ENCODE assay signal across 9 mouse cellular contexts in the genomic region with DNA sequence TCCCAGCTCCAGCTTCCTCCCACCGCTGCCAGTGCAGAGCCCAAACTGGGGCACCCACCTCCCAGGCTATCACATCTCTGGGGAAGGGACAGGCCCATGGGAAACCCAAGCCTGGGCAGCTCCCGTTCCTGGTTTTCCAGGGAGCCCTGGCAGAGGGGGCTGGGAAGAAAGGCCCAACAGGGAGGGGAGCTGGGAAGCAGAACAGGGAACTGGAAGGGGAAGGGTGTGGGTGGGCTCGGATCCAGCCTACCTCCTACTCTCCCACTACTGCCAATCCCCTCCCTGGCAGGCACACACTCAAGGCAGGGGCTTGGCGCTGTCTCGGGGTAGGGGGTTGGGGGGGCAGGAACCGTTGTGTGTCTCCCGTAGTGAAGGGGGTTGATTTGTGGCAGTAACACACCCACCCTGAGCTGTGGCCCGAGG. TPM values are rescaled to one million over a fixed set of nuclear protein-coding genes. Genes with fewer than 3 reads are reported as not detected.
DNase-seq lines count a peak whose midpoint lies in the region; ATAC-seq and TF ChIP-seq lines count a peak whose summit lies in the region.
"Had no signal": no experiment of that assay in that cellular context is flagged by ENCODE, and none has a peak within 500 bp of the region (broad histone marks: within the 10 kb centered on the region; RNA-seq: fewer than 3 reads in every experiment).

No protein-coding gene starts in this region.

- H3K27me3 ChIP-seq in E14TG2a.4 (ENCODE audit: insufficient read depth, low read length): peaks cover 26% of the 10 kb centered on the region
- H3K27me3 ChIP-seq in intestine, embryonic 14.5 days (replicated peaks; ENCODE audit: control insufficient read depth, insufficient read depth, low read length): no peaks in the 10 kb centered on the region

- TF ChIP-seq CTCF in E14TG2a.4 (conservative IDR thresholded peaks at IDR 0.05; ENCODE audit: low read length): no peak
- TF ChIP-seq CTCF in left cerebral cortex, adult 2 months (IDR thresholded peaks at IDR 0.05): no peak

- peak; percentile 48 for DNase-seq in embryo, embryonic 11 days
- peak; percentile 74 for DNase-seq in intestine, embryonic 14.5 days (ENCODE audit: low spot score)
- DNase-seq in left cerebral cortex, adult 2 months (ENCODE audit: extremely low spot score in 1 of 2, low spot score in 2 of 2): peak; percentile 69 to 71
- DNase-seq in lung, postnatal 14 days: peak; percentile 78
- peak; percentile 80 for DNase-seq in right cerebral cortex, adult 18-20 months
- DNase-seq in adipocyte (ENCODE audit: low spot score): no peak

- peak overlapping the region; percentile 30 for H3K9ac ChIP-seq in intestine, embryonic 14.5 days (ENCODE audit: low read length)

- intact Hi-C loops in left cerebral cortex, adult 2 months (cut with DNase I): loop anchor here (2.0 kb wide), 2 partner anchors 27 to 51 kb away; a partner anchor contains a TSS

- 0 out of 2 replicates have a peak, but pooled peaks cover 6% of the 10 kb centered on the region for H3K36me3 ChIP-seq in E14TG2a.4 (ENCODE audit: insufficient read depth, low read length)
- peaks cover 38% of the 10 kb centered on the region for H3K36me3 ChIP-seq in intestine, embryonic 14.5 days (ENCODE audit: control insufficient read depth, insufficient read depth, low read length)
- H3K36me3 ChIP-seq: G1E had no signal

- peak; percentile 36 for ATAC-seq in granulocyte monocyte progenitor cell, adult 5-6 weeks (replicated peaks; ENCODE audit: poor library complexity, severe bottlenecking)
- ATAC-seq in intestine, embryonic 14.5 days (replicated peaks; ENCODE audit: low FRiP score, low TSS enrichment, low read depth): peak; percentile 54

- H3K27ac ChIP-seq in intestine, embryonic 14.5 days (ENCODE audit: low read depth): peak overlapping the region; percentile 58
- H3K27ac ChIP-seq in left cerebral cortex, adult 2 months: peak overlapping the region; percentile 62

- peak overlapping the region; percentile 37; the same call in 1 of the 2 replicates for H3K4me3 ChIP-seq in E14TG2a.4 (replicated peaks; ENCODE audit: low read length)
- H3K4me3 ChIP-seq in intestine, embryonic 14.5 days (ENCODE audit: low read depth, low read length): peak overlapping the region; percentile 11; the same call in 1 of the 2 replicates
- H3K4me3 ChIP-seq in left cerebral cortex, adult 2 months: peak overlapping the region; percentile 26; the same call in 1 of the 2 replicates

- peak overlapping the region; percentile 48 for H3K4me2 ChIP-seq in intestine, embryonic 14.5 days (ENCODE audit: low read length)

- H3K9me3 ChIP-seq in E14TG2a.4 (ENCODE audit: low read length): no peaks in the 10 kb centered on the region
- no peaks in the 10 kb centered on the region for H3K9me3 ChIP-seq in intestine, embryonic 14.5 days (ENCODE audit: control insufficient read depth, low read length)
- H3K9me3 ChIP-seq: G1E had no signal

- peaks cover 36% of the 10 kb centered on the region for H3K4me1 ChIP-seq in E14TG2a.4 (replicated peaks; ENCODE audit: low read depth, low read length)
- H3K4me1 ChIP-seq in intestine, embryonic 14.5 days (replicated peaks; ENCODE audit: control insufficient read depth, insufficient read depth, low read length): peaks cover 37% of the 10 kb centered on the region

- WGBS in intestine, embryonic 14.5 days: 4% methylated on average over 8 of the region's 8 CpGs

RNA-seq across cellular contexts. Expression of a gene that starts 28.1 kb away (rescaled TPM):
- total RNA-seq in granulocyte monocyte progenitor cell, adult 5-6 weeks (2014; fragmentation: Nextera tagmentation): 20.2 and 33.6 TPM in 2 replicates
- total RNA-seq in granulocyte monocyte progenitor cell, adult 5-6 weeks (2017): 21.7 and 22.9 TPM in 2 replicates
- 63.4 and 69.3 TPM in 2 replicates for polyA plus RNA-seq in intestine, embryonic 14.5 days (2014; fragmentation: Nextera tagmentation; extraction: Ambion mirVana)
- 100 to 1,000 TPM in 1 of 2 experiments, 10 to 100 TPM in 1; 99.8 to 116 TPM for total RNA-seq in left cerebral cortex, adult 2 months (2021)
